Mouse (Mus musculus): Measurements from ENCODE around the gene Hist1h2ae. TPM values are rescaled to one million over a fixed set of nuclear protein-coding genes. Genes with fewer than 3 reads are reported as not detected.
"Not testable (repeated sequence)": the region's sequence is repeated elsewhere in the genome, so short reads cannot be mapped to it uniquely, and the experiment has no call there.

Hist1h2ae gene
- polyA plus RNA-seq, 1 experiment from 2014 or later: 35.5 TPM

DNA sequence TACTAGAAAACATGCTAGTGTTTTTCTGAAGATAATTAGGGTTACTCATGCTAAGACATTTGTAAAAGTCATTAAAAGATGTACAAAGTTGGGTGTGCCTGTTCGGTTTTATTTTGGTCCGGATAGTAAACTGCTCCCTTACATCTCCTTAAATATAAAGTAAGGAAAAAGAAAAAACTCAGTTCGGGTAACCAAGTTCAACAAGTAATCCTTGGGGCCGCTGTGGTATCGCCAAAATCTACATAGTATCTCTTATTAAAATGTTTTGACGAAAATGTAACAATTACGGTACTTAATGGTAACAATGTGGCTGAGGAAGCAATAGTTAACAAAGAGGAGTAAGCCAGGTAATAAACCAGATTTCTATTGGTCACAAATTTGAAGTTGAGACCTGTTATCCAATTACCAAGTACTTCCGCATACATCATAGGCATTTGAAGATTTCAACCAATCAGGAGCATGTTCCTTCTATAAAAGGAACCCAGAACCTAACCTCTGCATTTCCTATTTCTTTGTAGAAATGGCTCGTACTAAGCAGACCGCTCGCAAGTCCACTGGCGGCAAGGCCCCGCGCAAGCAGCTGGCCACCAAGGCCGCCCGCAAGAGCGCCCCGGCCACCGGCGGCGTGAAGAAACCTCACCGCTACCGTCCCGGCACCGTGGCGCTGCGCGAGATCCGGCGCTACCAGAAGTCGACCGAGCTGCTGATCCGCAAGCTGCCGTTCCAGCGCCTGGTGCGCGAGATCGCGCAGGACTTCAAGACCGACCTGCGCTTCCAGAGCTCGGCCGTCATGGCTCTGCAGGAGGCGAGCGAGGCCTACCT is 26.8 kb downstream of the Hist1h2ae start, which contains the start of gene Hist1h3f:
TSS of gene Hist1h3f (plus strand) at position 88 of the 822 bp plus-strand sequence.
- WGBS: 1% methylated on average over 27 of the region's 45 CpGs
- Histone ChIP-seq H3K36me3 (no peaks in the 10 kb centered on the region), H3K27ac (peak within 1 kb of the TSS; percentile 92), H3K9ac (peak within 1 kb of the TSS; percentile 65), H3K4me2 (peak within 1 kb of the TSS; percentile 77), H3K4me1 (replicated peaks) (peaks cover 5% of the 10 kb centered on the region; the same call in 1 of the 2 replicates), H3K27me3 (no peaks in the 10 kb centered on the region), H3K4me3 (peak within 1 kb of the TSS; percentile 58), H3K9me3 (replicated peaks) (no peaks in the 10 kb centered on the region)
- ATAC-seq (replicated peaks; ENCODE audit: insufficient number of reproducible peaks, insufficient read depth, low FRiP score, low read depth): peak; percentile 88

DNA sequence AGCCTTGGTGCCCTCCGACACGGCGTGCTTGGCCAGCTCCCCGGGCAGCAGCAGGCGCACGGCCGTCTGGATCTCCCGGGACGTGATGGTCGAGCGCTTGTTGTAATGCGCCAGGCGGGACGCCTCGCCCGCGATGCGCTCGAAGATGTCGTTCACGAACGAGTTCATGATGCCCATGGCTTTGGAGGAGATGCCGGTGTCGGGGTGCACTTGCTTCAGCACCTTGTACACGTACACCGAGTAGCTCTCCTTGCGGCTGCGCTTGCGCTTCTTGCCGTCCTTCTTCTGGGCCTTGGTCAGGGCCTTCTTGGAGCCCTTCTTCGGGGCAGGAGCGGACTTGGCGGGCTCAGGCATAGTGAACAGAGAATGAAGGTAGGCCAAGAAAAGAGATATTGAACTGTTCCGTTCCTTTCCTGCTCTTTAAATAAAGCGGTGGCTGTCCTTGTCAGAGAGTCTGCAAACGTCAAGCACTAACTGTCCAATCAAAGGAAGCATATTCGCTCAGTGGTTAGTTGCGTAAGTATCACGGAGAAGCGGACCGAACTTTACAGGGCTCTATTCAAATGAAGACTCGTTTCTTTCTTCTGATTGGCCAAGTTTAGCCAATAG is 27.9 kb downstream of the Hist1h2ae start, which contains the start of gene Hist1h2bh:
TSS of gene Hist1h2bh (minus strand) at position 394 of the 609 bp plus-strand sequence.
- Histone ChIP-seq H3K4me2 (peak within 1 kb of the TSS; percentile 77), H3K27ac (peak within 1 kb of the TSS; percentile 92), H3K9ac (peak within 1 kb of the TSS; percentile 53), H3K4me3 (peak within 1 kb of the TSS; percentile 58)
- H3K36me3 ChIP-seq; H3K9me3 ChIP-seq (replicated peaks); H3K4me1 ChIP-seq (replicated peaks); H3K27me3 ChIP-seq: not testable (repeated sequence)
- peak; percentile 91 for ATAC-seq (replicated peaks; ENCODE audit: insufficient number of reproducible peaks, insufficient read depth, low FRiP score, low read depth)
- under 1% methylated on average over 39 of the region's 42 CpGs for WGBS

DNA sequence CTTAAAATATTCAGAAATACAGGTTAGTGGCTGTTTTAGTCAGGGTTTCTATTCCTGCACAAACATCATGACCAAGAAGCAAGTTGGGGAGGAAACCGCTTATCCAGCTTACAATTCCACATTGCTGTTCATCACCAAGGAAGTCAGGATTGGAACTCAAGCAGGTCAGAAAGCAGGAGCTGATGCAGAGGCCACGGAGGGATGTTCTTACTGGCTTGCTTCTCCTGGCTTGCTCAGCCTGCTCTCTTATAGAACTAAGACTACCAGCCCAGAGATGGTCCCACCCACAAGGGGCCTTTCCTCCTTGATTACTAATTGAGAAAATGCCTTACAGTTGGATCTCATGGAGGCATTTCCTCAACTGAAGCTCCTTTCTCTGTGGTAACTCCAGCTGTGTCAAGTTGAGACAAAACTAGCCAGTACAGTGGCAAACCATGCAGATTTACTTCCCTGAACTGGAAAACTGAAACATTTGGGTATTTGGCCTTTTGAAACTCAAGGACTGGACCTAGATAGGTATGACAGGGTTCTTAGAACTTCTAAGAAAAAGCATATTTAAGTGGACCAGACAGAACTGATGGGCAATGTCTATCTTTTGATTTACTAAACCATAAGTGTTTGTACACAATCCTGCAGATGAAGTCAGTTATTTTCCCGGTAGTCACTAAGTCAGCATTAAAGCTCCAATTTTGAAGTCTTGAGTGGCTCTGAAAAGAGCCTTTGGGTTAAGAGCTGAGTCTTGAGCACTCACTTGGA is 28.6 kb downstream of the Hist1h2ae start:
- 19% methylated on average over 3 of the region's 3 CpGs for WGBS

GRCm38 (mm10) chr13:23541497-23541896 is 29.5 kb downstream of the Hist1h2ae start:
- no peaks in the 10 kb centered on the region for H3K9me3 ChIP-seq (replicated peaks)
- no peak overlapping the region for H3K9ac ChIP-seq
- H3K4me2 ChIP-seq: no peak overlapping the region
- WGBS: 74% methylated on average over 3 of the region's 3 CpGs
- H3K36me3 ChIP-seq: no peaks in the 10 kb centered on the region
- H3K27ac ChIP-seq: no peak overlapping the region
- H3K27me3 ChIP-seq: no peaks in the 10 kb centered on the region
- H3K4me1 ChIP-seq (replicated peaks): peaks cover 11% of the 10 kb centered on the region
- no peak for ATAC-seq (replicated peaks; ENCODE audit: insufficient number of reproducible peaks, insufficient read depth, low FRiP score, low read depth)
- no peak overlapping the region for H3K4me3 ChIP-seq

More for the DNA sequence above, 28.6 kb downstream of the Hist1h2ae start:
- peak overlapping the region; percentile 58 for H3K4me3 ChIP-seq
- peak overlapping the region; percentile 77 for H3K4me2 ChIP-seq
- H3K4me1 ChIP-seq (replicated peaks); H3K36me3 ChIP-seq; H3K27me3 ChIP-seq; ATAC-seq (replicated peaks; ENCODE audit: insufficient number of reproducible peaks, insufficient read depth, low FRiP score, low read depth); H3K9me3 ChIP-seq (replicated peaks): not testable (repeated sequence)
- peak overlapping the region; percentile 87 for H3K27ac ChIP-seq
- peak overlapping the region; percentile 52 for H3K9ac ChIP-seq

DNA sequence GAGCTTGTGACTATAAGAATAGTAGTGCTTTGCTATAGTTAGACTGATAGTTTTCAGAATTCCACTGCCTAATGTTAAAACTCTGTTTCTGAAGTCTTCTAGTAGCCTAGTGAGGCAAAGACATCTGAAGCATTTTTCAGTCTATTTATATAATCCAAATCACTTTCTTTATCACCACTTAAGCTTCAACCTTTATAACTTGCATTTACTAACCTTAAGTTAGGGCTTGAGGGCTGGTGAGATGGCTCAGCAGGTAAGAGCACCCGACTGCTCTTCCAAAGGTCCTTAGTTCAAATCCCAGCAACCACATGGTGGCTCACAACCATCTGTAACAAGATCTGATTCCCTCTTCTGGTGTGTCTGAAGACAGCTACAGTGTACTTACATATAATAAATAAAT is 31.2 kb downstream of the Hist1h2ae start:
- H3K27ac ChIP-seq; H3K4me3 ChIP-seq; H3K27me3 ChIP-seq; H3K9me3 ChIP-seq (replicated peaks); H3K4me2 ChIP-seq; H3K9ac ChIP-seq; H3K36me3 ChIP-seq; ATAC-seq (replicated peaks; ENCODE audit: insufficient number of reproducible peaks, insufficient read depth, low FRiP score, low read depth): not testable (repeated sequence)
- H3K4me1 ChIP-seq (replicated peaks): peaks cover 16% of the 10 kb centered on the region
- WGBS: 47% methylated on average over 1 of the region's 1 CpGs

- peaks cover 26% of the 10 kb centered on the region for H3K4me1 ChIP-seq (replicated peaks)
- no peak overlapping the region for H3K4me3 ChIP-seq
- no peak overlapping the region for H3K4me2 ChIP-seq
- WGBS: 77% methylated on average over 5 of the region's 5 CpGs
- H3K9me3 ChIP-seq (replicated peaks): no peaks in the 10 kb centered on the region
- ATAC-seq (replicated peaks; ENCODE audit: insufficient number of reproducible peaks, insufficient read depth, low FRiP score, low read depth): no peak
- no peak overlapping the region for H3K27ac ChIP-seq
- no peaks in the 10 kb centered on the region for H3K36me3 ChIP-seq
- H3K9ac ChIP-seq: no peak overlapping the region
- no peaks in the 10 kb centered on the region for H3K27me3 ChIP-seq
Observed at GRCm38 (mm10) chr13:23538249-23538648, 32.8 kb downstream of the Hist1h2ae start.

GRCm38 (mm10) chr13:23537006-23537710 is 33.9 kb downstream of the Hist1h2ae start:
- Histone ChIP-seq H3K4me3 (no peak overlapping the region), H3K27ac (no peak overlapping the region), H3K27me3 (no peaks in the 10 kb centered on the region), H3K9me3 (replicated peaks) (no peaks in the 10 kb centered on the region), H3K4me2 (peak overlapping the region; percentile 79; the same call in 1 of the 2 replicates), H3K36me3 (no peaks in the 10 kb centered on the region), H3K4me1 (replicated peaks) (peaks cover 30% of the 10 kb centered on the region), H3K9ac (no peak overlapping the region)
- no peak for ATAC-seq (replicated peaks; ENCODE audit: insufficient number of reproducible peaks, insufficient read depth, low FRiP score, low read depth)
- WGBS: 73% methylated on average over 3 of the region's 3 CpGs

- Histone ChIP-seq H3K4me2 (peak overlapping the region; percentile 79), H3K27me3 (no peaks in the 10 kb centered on the region), H3K9me3 (replicated peaks) (no peaks in the 10 kb centered on the region), H3K36me3 (no peaks in the 10 kb centered on the region), H3K27ac (peak overlapping the region; percentile 42; the same call in 1 of the 2 replicates), H3K4me1 (replicated peaks) (peaks cover 35% of the 10 kb centered on the region), H3K9ac (peak overlapping the region; percentile 56), H3K4me3 (peak overlapping the region; percentile 56)
- WGBS: 21% methylated on average over 7 of the region's 7 CpGs
- ATAC-seq (replicated peaks; ENCODE audit: insufficient number of reproducible peaks, insufficient read depth, low FRiP score, low read depth): no peak
Observed at GRCm38 (mm10) chr13:23536076-23536822, 34.8 kb downstream of the Hist1h2ae start.

DNA sequence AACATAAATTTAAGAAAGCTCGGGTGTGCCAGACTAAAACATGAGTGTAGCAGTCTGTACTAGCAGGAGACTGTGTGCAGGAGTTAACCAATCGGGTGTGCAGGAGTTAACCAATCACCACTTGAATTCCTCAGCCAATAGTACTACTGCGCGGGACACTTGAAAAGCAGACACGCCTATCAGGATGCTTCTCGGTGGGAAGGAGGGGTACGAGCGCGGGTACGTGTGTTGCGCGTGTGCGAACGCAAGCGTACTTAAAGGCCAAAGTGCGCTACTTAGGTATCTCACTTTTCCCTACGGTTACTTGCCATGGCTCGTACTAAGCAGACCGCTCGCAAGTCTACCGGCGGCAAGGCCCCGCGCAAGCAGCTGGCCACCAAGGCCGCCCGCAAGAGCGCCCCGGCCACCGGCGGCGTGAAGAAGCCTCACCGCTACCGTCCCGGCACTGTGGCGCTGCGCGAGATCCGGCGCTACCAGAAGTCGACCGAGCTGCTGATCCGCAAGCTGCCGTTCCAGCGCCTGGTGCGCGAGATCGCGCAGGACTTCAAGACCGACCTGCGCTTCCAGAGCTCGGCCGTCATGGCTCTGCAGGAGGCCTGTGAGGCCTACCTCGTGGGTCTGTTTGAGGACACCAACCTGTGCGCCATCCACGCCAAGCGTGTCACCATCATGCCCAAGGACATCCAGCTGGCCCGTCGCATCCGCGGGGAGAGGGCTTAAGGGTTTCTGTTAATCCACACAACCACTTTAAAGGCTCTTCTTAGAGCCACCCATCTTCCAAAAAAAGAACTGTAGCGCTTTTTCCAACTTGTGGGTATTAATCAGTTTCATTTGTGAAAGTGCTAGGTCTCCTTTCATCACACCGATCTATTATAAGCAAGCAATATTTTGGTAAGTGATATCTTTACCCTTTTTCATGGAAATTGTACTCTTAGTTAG is 35.6 kb downstream of the Hist1h2ae start, which contains the start of gene Hist1h3g:
TSS of gene Hist1h3g (plus strand) at position 286 of the 939 bp plus-strand sequence.
- H3K9me3 ChIP-seq (replicated peaks); H3K27me3 ChIP-seq; H3K36me3 ChIP-seq: not testable (repeated sequence)
- Histone ChIP-seq H3K9ac (peak within 1 kb of the TSS; percentile 56), H3K4me2 (peak within 1 kb of the TSS; percentile 79), H3K4me1 (replicated peaks) (peaks cover 35% of the 10 kb centered on the region), H3K27ac (peak within 1 kb of the TSS; percentile 92), H3K4me3 (peak within 1 kb of the TSS; percentile 56)
- under 1% methylated on average over 54 of the region's 62 CpGs for WGBS
- peak; percentile 86 for ATAC-seq (replicated peaks; ENCODE audit: insufficient number of reproducible peaks, insufficient read depth, low FRiP score, low read depth)
